Mouse (Mus musculus) lung, embryonic 15.5 days (tissue): Measurements from ENCODE around the gene Rrm2. TPM values are rescaled to one million over a fixed set of nuclear protein-coding genes. Genes with fewer than 3 reads are reported as not detected.
"Not testable (repeated sequence)": the region's sequence is repeated elsewhere in the genome, so short reads cannot be mapped to it uniquely, and the experiment has no call there.

Experiments
- ATAC-seq: fragments of 200-750 bp; cut with Nextera tagmentation; 2 replicates; pipeline ENCODE4 v1.8.0; 2017; ENCODE audit warnings: moderate number of reproducible peaks, borderline replicate concordance; ENCODE audit not compliant: low FRiP score, low TSS enrichment; ENCODE audit errors: extremely low read depth
- H3K27ac ChIP-seq: fragments of 300-500 bp; sonication (generic); 2 replicates; pipeline ENCODE4 v1.5.1; 2015; ENCODE audit warnings: moderate library complexity, mild to moderate bottlenecking, inconsistent platforms
- H3K27me3 ChIP-seq: fragments of 300-500 bp; sonication (generic); 2 replicates; pipeline ENCODE4 v1.6.1; 2015; ENCODE audit warnings: inconsistent platforms
- H3K36me3 ChIP-seq: fragments of 300-500 bp; sonication (generic); 2 replicates; pipeline ENCODE4 v1.6.1; 2015; ENCODE audit warnings: inconsistent platforms
- H3K4me1 ChIP-seq: fragments of 300-500 bp; sonication (generic); 2 replicates; pipeline ENCODE4 v1.6.1; 2015; ENCODE audit warnings: inconsistent platforms
- H3K4me2 ChIP-seq: fragments of 300-500 bp; sonication (generic); 2 replicates; pipeline ENCODE4 v1.6.1; 2015; ENCODE audit warnings: inconsistent platforms, mild to moderate bottlenecking, moderate library complexity
- H3K4me3 ChIP-seq: fragments of 300-500 bp; sonication (generic); 2 replicates; pipeline ENCODE4 v1.5.1; 2015; ENCODE audit warnings: mild to moderate bottlenecking, inconsistent platforms
- H3K9ac ChIP-seq: fragments of 300-500 bp; sonication (generic); 2 replicates; pipeline ENCODE4 v1.6.1; 2015; ENCODE audit warnings: inconsistent platforms
- H3K9me3 ChIP-seq: fragments of 300-500 bp; sonication (generic); 2 replicates; pipeline ENCODE4 v1.6.1; 2016; ENCODE audit warnings: inconsistent platforms
- WGBS: fragments of 180-500 bp; shearing (Covaris S2); methylation state at CpG from one replicate; pipeline ENCODE4 v1.1.7; 2015; 5-methylcytosine and 5-hydroxymethylcytosine counted together
- polyA plus RNA-seq: library from polyadenylated mRNA; unstranded; fragments of >200 nt; fragmentation: Nextera tagmentation; extraction: Ambion mirVana; gene quantifications from 2 replicates; pipeline ENCODE4 v1.2.1, GENCODE M21; 2015

Gene Rrm2
- polyA plus RNA-seq, 1 experiment from 2014 or later = 224 TPM

GRCm38 (mm10) chr12:24686696-24687346, 21.2 kb upstream of the Rrm2 start:
- Histone ChIP-seq H3K4me3 (no peak overlapping the region), H3K27ac (peak overlapping the region; percentile 26), H3K4me2 (no peak overlapping the region), H3K36me3 (no peaks in the 10 kb centered on the region), H3K4me1 (peaks cover 19% of the 10 kb centered on the region), H3K9me3 (no peaks in the 10 kb centered on the region), H3K27me3 (peaks cover 15% of the 10 kb centered on the region), H3K9ac (no peak overlapping the region)
- WGBS = 50% methylated on average over 11 of the region's 11 CpGs
- no peak for ATAC-seq

GRCm38 (mm10) chr12:24690351-24690750, 17.7 kb upstream of the Rrm2 start:
- H3K27ac ChIP-seq = no peak overlapping the region
- H3K4me3 ChIP-seq = no peak overlapping the region
- no peaks in the 10 kb centered on the region for H3K27me3 ChIP-seq
- no peak overlapping the region for H3K9ac ChIP-seq
- no peaks in the 10 kb centered on the region for H3K9me3 ChIP-seq
- H3K4me2 ChIP-seq = no peak overlapping the region
- H3K36me3 ChIP-seq = no peaks in the 10 kb centered on the region
- ATAC-seq = no peak
- 80% methylated on average over 3 of the region's 3 CpGs for WGBS
- H3K4me1 ChIP-seq = peaks cover 4% of the 10 kb centered on the region; the same call in 1 of the 2 replicates

GRCm38 (mm10) chr12:24696500-24697483, 11.2 kb upstream of the Rrm2 start:
- Histone ChIP-seq H3K36me3 (no peaks in the 10 kb centered on the region), H3K4me2 (no peak overlapping the region), H3K27me3 (no peaks in the 10 kb centered on the region), H3K4me1 (no peaks in the 10 kb centered on the region), H3K27ac (no peak overlapping the region), H3K4me3 (no peak overlapping the region), H3K9ac (no peak overlapping the region), H3K9me3 (no peaks in the 10 kb centered on the region)
- 38% methylated on average over 16 of the region's 16 CpGs for WGBS
- ATAC-seq = peak; percentile 80; the same call in 1 of the 2 replicates

DNA sequence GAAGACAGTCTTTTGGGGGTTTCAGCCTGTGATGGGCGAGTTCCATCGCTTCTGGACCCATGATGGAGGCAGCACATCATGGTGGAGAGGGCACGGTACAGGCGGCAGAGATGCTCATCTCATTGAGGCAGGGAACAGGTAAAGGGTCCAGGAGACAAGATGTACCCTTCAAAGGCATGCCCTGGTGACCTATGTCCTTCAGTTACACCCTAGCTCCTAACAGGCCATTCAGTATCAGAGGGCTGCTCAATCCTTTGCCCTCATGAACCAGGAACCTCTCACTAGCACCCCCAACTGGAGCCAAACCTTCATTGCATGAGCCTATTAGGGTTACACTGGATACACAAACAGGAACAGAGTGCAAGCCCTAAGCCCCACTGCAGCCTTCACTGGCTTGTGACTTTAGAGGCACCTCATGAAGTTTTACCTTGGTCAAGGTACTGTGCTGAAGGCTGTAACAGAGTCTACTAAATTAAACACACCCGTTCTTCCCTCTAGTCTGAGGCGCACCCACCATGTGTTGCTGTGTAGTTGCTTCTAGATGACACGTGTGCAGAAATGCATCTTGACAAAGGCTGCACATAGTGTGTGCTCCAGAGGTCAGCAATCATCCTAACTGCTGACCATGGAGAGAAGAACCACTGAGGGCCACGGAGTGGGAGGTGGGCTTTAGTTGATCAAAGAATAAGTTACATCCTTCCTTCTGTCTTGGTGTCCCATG, 10.4 kb upstream of the Rrm2 start:
- no peak for ATAC-seq
- Histone ChIP-seq H3K36me3 (no peaks in the 10 kb centered on the region), H3K4me2 (no peak overlapping the region), H3K27ac (no peak overlapping the region), H3K4me1 (no peaks in the 10 kb centered on the region), H3K27me3 (no peaks in the 10 kb centered on the region), H3K4me3 (no peak overlapping the region), H3K9me3 (no peaks in the 10 kb centered on the region), H3K9ac (no peak overlapping the region)
- WGBS = 54% methylated on average over 8 of the region's 8 CpGs

- Histone ChIP-seq H3K27ac (no peak overlapping the region), H3K4me2 (no peak overlapping the region), H3K4me3 (no peak overlapping the region), H3K27me3 (no peaks in the 10 kb centered on the region), H3K36me3 (no peaks in the 10 kb centered on the region), H3K4me1 (no peaks in the 10 kb centered on the region), H3K9me3 (no peaks in the 10 kb centered on the region), H3K9ac (no peak overlapping the region)
- no peak for ATAC-seq
- WGBS = 51% methylated on average over 3 of the region's 3 CpGs
These were observed 9.5 kb upstream of the Rrm2 start for GRCm38 (mm10) chr12:24698514-24698913.

- Histone ChIP-seq H3K4me1 (no peaks in the 10 kb centered on the region), H3K9ac (no peak overlapping the region), H3K27me3 (no peaks in the 10 kb centered on the region), H3K4me3 (no peak overlapping the region), H3K36me3 (no peaks in the 10 kb centered on the region), H3K4me2 (no peak overlapping the region), H3K9me3 (no peaks in the 10 kb centered on the region), H3K27ac (no peak overlapping the region)
- ATAC-seq = no peak
- 39% methylated on average over 10 of the region's 10 CpGs for WGBS
These were observed 8.5 kb upstream of the Rrm2 start for GRCm38 (mm10) chr12:24699578-24699977.

GRCm38 (mm10) chr12:24701621-24702020, 6.4 kb upstream of the Rrm2 start:
- not testable (repeated sequence) for H3K4me1 ChIP-seq, H3K27ac ChIP-seq, H3K4me2 ChIP-seq, ATAC-seq, H3K9ac ChIP-seq, H3K9me3 ChIP-seq, H3K27me3 ChIP-seq, H3K36me3 ChIP-seq, H3K4me3 ChIP-seq
- WGBS = 84% methylated on average over 9 of the region's 9 CpGs

- no peaks in the 10 kb centered on the region for H3K36me3 ChIP-seq
- H3K4me2 ChIP-seq = no peak overlapping the region
- H3K27ac ChIP-seq = no peak overlapping the region
- 49% methylated on average over 3 of the region's 3 CpGs for WGBS
- no peaks in the 10 kb centered on the region for H3K27me3 ChIP-seq
- no peak overlapping the region for H3K4me3 ChIP-seq
- H3K9ac ChIP-seq = no peak overlapping the region
- no peak for ATAC-seq
- H3K4me1 ChIP-seq = peaks cover 18% of the 10 kb centered on the region
- no peaks in the 10 kb centered on the region for H3K9me3 ChIP-seq
These were observed 5.0 kb upstream of the Rrm2 start for GRCm38 (mm10) chr12:24703013-24703412.

DNA sequence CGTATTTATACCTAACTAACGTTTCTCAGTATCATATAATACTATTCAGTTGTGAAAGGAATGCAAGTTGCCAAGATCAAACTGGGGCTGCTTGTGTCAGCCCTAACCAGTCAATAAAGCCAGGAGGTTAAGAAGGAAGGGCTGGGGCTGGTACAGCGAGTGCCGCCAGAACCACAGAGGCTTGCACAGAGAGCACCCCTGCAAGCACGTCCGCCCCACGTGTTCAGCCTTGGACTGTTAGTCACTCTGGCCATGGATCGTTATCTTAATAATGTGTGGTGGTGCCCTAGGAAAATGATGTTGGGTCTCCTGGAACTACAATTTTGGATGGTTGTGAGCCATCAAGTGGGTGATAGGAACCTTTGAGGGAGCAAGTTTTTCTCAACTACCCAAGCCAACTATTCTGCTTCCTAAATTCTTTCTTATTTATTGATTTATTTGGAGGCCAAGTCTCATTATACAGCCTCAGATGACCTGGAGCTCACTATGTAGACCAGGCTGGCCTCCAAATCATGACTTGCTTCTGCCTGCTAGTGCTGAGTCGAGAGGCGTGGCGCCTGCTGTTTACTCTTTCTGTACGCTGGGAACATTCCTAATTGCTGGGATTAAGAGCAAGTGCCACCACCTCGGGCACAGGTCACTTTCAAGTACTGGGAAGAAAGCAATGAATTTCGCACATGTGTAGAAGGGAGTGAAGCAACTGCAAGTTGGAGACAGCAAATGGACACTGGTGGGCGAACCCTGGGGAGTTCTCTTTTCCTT, 2.4 kb upstream of the Rrm2 start:
- H3K4me1 ChIP-seq = peaks cover 29% of the 10 kb centered on the region
- H3K4me2 ChIP-seq = no peak overlapping the region
- WGBS = 81% methylated on average over 15 of the region's 15 CpGs
- H3K27ac ChIP-seq = no peak overlapping the region
- H3K4me3 ChIP-seq = no peak overlapping the region
- no peak for ATAC-seq
- H3K27me3 ChIP-seq = no peaks in the 10 kb centered on the region
- H3K9ac ChIP-seq = no peak overlapping the region
- no peaks in the 10 kb centered on the region; the same call in 1 of the 2 replicates for H3K36me3 ChIP-seq
- no peaks in the 10 kb centered on the region for H3K9me3 ChIP-seq

DNA sequence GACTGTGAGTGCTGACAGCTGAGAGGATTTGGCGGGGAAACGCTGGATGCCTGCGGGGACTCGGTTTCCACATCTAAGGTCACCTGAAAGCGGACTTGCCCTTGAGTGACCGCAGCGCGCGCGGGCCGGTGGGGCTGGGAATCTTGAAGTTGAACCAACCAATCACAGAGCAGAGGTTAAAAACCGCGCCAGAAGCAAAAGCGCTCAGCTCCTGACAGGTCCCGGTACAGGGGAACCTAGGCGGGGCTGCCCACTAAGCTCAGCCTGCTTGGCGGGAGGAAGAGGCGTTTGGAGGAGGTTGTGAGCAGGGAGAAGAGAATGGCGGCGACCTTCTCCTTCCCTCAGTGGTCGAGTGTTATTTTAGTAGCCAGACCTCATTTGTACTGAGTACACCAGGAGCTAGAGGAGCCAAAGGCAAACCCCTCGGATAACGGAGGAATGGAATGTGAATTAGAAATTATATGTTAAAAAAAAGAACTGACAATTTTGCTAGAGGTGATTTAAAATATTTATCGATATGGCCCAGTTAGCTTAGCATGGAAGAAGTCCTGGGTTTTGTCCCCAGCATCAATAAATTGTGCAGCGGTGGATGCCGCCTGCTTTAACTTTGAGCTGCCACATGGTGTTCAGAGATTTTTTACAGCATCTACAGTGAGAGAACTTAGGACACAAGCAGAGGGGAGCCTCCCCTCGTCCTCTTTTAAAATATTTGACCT, 1.1 kb upstream of the Rrm2 start:
- 1% methylated on average over 27 of the region's 27 CpGs for WGBS
- Histone ChIP-seq H3K9me3 (no peaks in the 10 kb centered on the region), H3K36me3 (peaks cover 9% of the 10 kb centered on the region), H3K9ac (peak overlapping the region; percentile 82), H3K4me3 (peak overlapping the region; percentile 82), H3K27me3 (no peaks in the 10 kb centered on the region), H3K4me2 (peak overlapping the region; percentile 94), H3K27ac (peak overlapping the region; percentile 60), H3K4me1 (peaks cover 41% of the 10 kb centered on the region)
- ATAC-seq = peak; percentile 20; the same call in 1 of the 2 replicates

DNA sequence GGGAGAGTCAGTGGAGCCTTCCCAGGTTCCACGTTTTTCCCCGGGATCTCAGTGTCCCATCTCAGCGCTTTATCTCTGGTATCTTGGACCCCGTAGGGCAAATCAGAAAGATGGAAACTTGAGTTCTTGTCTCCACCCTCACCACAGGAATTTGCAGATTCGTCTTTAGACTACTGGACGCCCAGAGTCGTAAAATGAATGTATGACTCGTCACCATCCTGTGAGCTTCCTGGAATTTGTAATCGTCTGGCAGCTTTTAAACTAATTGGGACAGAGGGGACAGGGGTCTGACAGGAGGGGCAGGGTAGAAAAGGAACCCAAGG, 600 bp upstream of the Rrm2 start:
- Histone ChIP-seq H3K27ac (peak overlapping the region; percentile 60), H3K4me2 (peak overlapping the region; percentile 94), H3K9ac (peak overlapping the region; percentile 82), H3K27me3 (no peaks in the 10 kb centered on the region), H3K4me1 (peaks cover 46% of the 10 kb centered on the region), H3K9me3 (no peaks in the 10 kb centered on the region), H3K36me3 (peaks cover 15% of the 10 kb centered on the region), H3K4me3 (peak overlapping the region; percentile 82)
- ATAC-seq = peak; percentile 2; the same call in 1 of the 2 replicates
- 1% methylated on average over 9 of the region's 9 CpGs for WGBS
